12 mouse cellular contexts compared by ENCODE assay signal in genomic region chr2:132989778-132990564, GRCm38 (mm10). TPM values are rescaled to one million over a fixed set of nuclear protein-coding genes. Genes with fewer than 3 reads are reported as not detected.
DNase-seq lines count a peak whose midpoint lies in the region; ATAC-seq lines count a peak whose summit lies in the region.
"Had no signal": no experiment of that assay in that cellular context is flagged by ENCODE, and none has a peak within 500 bp of the region (broad histone marks: within the 10 kb centered on the region; RNA-seq: fewer than 3 reads in every experiment).

No protein-coding gene starts in this region.

- no peaks in the 10 kb centered on the region for H3K36me3 ChIP-seq in hindbrain, embryonic 14.5 days (replicated peaks; ENCODE audit: control insufficient read depth, insufficient read depth)
- H3K36me3 ChIP-seq in hindbrain, embryonic 10.5 days: no peaks in the 10 kb centered on the region
- H3K36me3 ChIP-seq in intestine, embryonic 16.5 days (ENCODE audit: control insufficient read depth, insufficient read depth, low read length): no peaks in the 10 kb centered on the region
- no peaks in the 10 kb centered on the region for H3K36me3 ChIP-seq in forebrain, embryonic 11.5 days (ENCODE audit: control insufficient read depth, insufficient read depth, low read length)
- H3K36me3 ChIP-seq: neural tube, embryonic 13.5 days had no signal

- 64% methylated on average over 11 of the region's 11 CpGs for WGBS in hindbrain, embryonic 14.5 days
- 72% methylated on average over 11 of the region's 11 CpGs for WGBS in hindbrain, embryonic 10.5 days
- 25% methylated on average over 11 of the region's 11 CpGs for WGBS in intestine, embryonic 16.5 days
- 79% methylated on average over 11 of the region's 11 CpGs for WGBS in forebrain, embryonic 11.5 days

- H3K9me3 ChIP-seq in hindbrain, embryonic 14.5 days (ENCODE audit: control insufficient read depth, low read length): no peaks in the 10 kb centered on the region
- H3K9me3 ChIP-seq in hindbrain, embryonic 10.5 days: no peaks in the 10 kb centered on the region
- no peaks in the 10 kb centered on the region for H3K9me3 ChIP-seq in intestine, embryonic 16.5 days (ENCODE audit: control insufficient read depth, low read length)
- H3K9me3 ChIP-seq in forebrain, embryonic 11.5 days (ENCODE audit: control insufficient read depth, low read length): no peaks in the 10 kb centered on the region
- H3K9me3 ChIP-seq: neural tube, embryonic 13.5 days had no signal

- no peak overlapping the region for H3K4me3 ChIP-seq in hindbrain, embryonic 14.5 days (replicated peaks; ENCODE audit: low read length)
- H3K4me3 ChIP-seq in hindbrain, embryonic 10.5 days: no peak overlapping the region
- H3K4me3 ChIP-seq in intestine, embryonic 16.5 days (ENCODE audit: low read length): no peak overlapping the region
- H3K4me3 ChIP-seq in forebrain, embryonic 11.5 days (ENCODE audit: low read depth, low read length): no peak overlapping the region
- H3K4me3 ChIP-seq: left cerebral cortex, adult 2 months; neural tube, embryonic 13.5 days had no signal

- H3K27me3 ChIP-seq in hindbrain, embryonic 14.5 days (ENCODE audit: control insufficient read depth, insufficient read depth, low read length): no peaks in the 10 kb centered on the region
- H3K27me3 ChIP-seq in hindbrain, embryonic 10.5 days (ENCODE audit: insufficient read depth, poor library complexity, severe bottlenecking): no peaks in the 10 kb centered on the region
- no peaks in the 10 kb centered on the region for H3K27me3 ChIP-seq in intestine, embryonic 16.5 days (replicated peaks; ENCODE audit: control insufficient read depth, insufficient read depth, low read length)
- H3K27me3 ChIP-seq in forebrain, embryonic 11.5 days (ENCODE audit: control insufficient read depth, insufficient read depth, low read length): no peaks in the 10 kb centered on the region
- H3K27me3 ChIP-seq: neural tube, embryonic 13.5 days had no signal

- H3K4me2 ChIP-seq in hindbrain, embryonic 14.5 days (replicated peaks): no peak overlapping the region
- H3K4me2 ChIP-seq in intestine, embryonic 16.5 days (ENCODE audit: low read depth, low read length): 0 out of 2 replicates have a peak overlapping the region, but pooled peaks have one; percentile 19
- H3K4me2 ChIP-seq in forebrain, embryonic 11.5 days (ENCODE audit: low read depth, low read length, severe bottlenecking): no peak overlapping the region
- H3K4me2 ChIP-seq: neural tube, embryonic 13.5 days had no signal

- H3K4me1 ChIP-seq in hindbrain, embryonic 14.5 days (replicated peaks; ENCODE audit: control insufficient read depth, insufficient read depth, low read length): no peaks in the 10 kb centered on the region
- peaks cover 10% of the 10 kb centered on the region; the same call in 1 of the 2 replicates for H3K4me1 ChIP-seq in hindbrain, embryonic 10.5 days (replicated peaks)
- peaks cover 14% of the 10 kb centered on the region for H3K4me1 ChIP-seq in intestine, embryonic 16.5 days (ENCODE audit: control insufficient read depth, insufficient read depth, low read length)
- H3K4me1 ChIP-seq in forebrain, embryonic 11.5 days (replicated peaks; ENCODE audit: control insufficient read depth, insufficient read depth, low read length): no peaks in the 10 kb centered on the region
- H3K4me1 ChIP-seq: neural tube, embryonic 13.5 days had no signal

- ATAC-seq in hindbrain, embryonic 14.5 days (ENCODE audit: low FRiP score): peak; percentile 48; the same call in 1 of the 2 replicates
- ATAC-seq in intestine, embryonic 16.5 days: peak; percentile 89
- no peak for ATAC-seq in forebrain, embryonic 11.5 days (replicated peaks; ENCODE audit: low FRiP score)

- H3K27ac ChIP-seq in hindbrain, embryonic 14.5 days: no peak overlapping the region
- H3K27ac ChIP-seq in hindbrain, embryonic 10.5 days: no peak overlapping the region
- peak overlapping the region; percentile 40; the same call in 1 of the 2 replicates for H3K27ac ChIP-seq in intestine, embryonic 16.5 days (ENCODE audit: low read length)
- H3K27ac ChIP-seq in forebrain, embryonic 11.5 days (ENCODE audit: low read depth, low read length): no peak overlapping the region
- H3K27ac ChIP-seq: left cerebral cortex, adult 2 months; neural tube, embryonic 13.5 days had no signal

- no peak overlapping the region for H3K9ac ChIP-seq in hindbrain, embryonic 14.5 days
- H3K9ac ChIP-seq in intestine, embryonic 16.5 days (ENCODE audit: low read depth, low read length): no peak overlapping the region
- no peak overlapping the region for H3K9ac ChIP-seq in forebrain, embryonic 11.5 days (ENCODE audit: low read length)
- H3K9ac ChIP-seq: neural tube, embryonic 13.5 days had no signal

- DNase-seq in hindbrain, embryonic 14.5 days (ENCODE audit: low spot score): peak; percentile 23
- no peak for DNase-seq in hindbrain, embryonic 10.5 days (ENCODE audit: low spot score)
- DNase-seq in adrenal gland, adult 8-10 months: peak; percentile 9
- DNase-seq in heart, adult 8-10 months (ENCODE audit: low spot score): peak; percentile 4
- no peak for DNase-seq in thymus, postnatal 0 days (ENCODE audit: low spot score)
- DNase-seq in urinary bladder, postnatal 25 days (ENCODE audit: low spot score): no peak
- no peak for DNase-seq in forebrain, embryonic 11.5 days (ENCODE audit: low spot score)
- DNase-seq: cerebellum, adult 2 months had no signal

RNA-seq across cellular contexts. Expression of gene Fermt1, which starts 44.3 kb away (rescaled TPM):
- not detected in 2 replicates for polyA plus RNA-seq in hindbrain, embryonic 14.5 days (2014; fragmentation: Nextera tagmentation; extraction: Ambion mirVana)
- 8.6 and 8.7 TPM in 2 replicates for polyA plus RNA-seq in hindbrain, embryonic 10.5 days (2016; fragmentation: Nextera tagmentation; extraction: Ambion mirVana)
- not detected for total RNA-seq in adrenal gland, adult 8-10 months (2022)
- total RNA-seq in heart, adult 8-10 months (2022): not detected
- 52.0 and 53.2 TPM in 2 replicates for polyA plus RNA-seq in intestine, embryonic 16.5 days (2015; fragmentation: Nextera tagmentation; extraction: Ambion mirVana)
- polyA plus RNA-seq in thymus, postnatal 0 days (2015; fragmentation: Nextera tagmentation; extraction: Ambion mirVana): 17.0 and 23.4 TPM in 2 replicates
- polyA plus RNA-seq in forebrain, embryonic 11.5 days (2014; fragmentation: Nextera tagmentation; extraction: Ambion mirVana): 3.2 TPM in 2 replicates
- polyA plus RNA-seq: cerebellum, adult 2 months; neural tube, embryonic 13.5 days; testis, adult 2 months had no signal

Comparison
In these comparisons a context has a peak if more than half of its experiments do, and no peak if none do; other contexts are left out.
1. DNase-seq: peak in hindbrain, embryonic 14.5 days (single experiment), adrenal gland, adult 8-10 months (single experiment) and heart, adult 8-10 months (single experiment); none in hindbrain, embryonic 10.5 days (single experiment), thymus, postnatal 0 days (single experiment), urinary bladder, postnatal 25 days (single experiment) and forebrain, embryonic 11.5 days (single experiment).